Mouse (Mus musculus): ENCODE measurements around the gene Lhx4.

The Lhx4 gene

DNA sequence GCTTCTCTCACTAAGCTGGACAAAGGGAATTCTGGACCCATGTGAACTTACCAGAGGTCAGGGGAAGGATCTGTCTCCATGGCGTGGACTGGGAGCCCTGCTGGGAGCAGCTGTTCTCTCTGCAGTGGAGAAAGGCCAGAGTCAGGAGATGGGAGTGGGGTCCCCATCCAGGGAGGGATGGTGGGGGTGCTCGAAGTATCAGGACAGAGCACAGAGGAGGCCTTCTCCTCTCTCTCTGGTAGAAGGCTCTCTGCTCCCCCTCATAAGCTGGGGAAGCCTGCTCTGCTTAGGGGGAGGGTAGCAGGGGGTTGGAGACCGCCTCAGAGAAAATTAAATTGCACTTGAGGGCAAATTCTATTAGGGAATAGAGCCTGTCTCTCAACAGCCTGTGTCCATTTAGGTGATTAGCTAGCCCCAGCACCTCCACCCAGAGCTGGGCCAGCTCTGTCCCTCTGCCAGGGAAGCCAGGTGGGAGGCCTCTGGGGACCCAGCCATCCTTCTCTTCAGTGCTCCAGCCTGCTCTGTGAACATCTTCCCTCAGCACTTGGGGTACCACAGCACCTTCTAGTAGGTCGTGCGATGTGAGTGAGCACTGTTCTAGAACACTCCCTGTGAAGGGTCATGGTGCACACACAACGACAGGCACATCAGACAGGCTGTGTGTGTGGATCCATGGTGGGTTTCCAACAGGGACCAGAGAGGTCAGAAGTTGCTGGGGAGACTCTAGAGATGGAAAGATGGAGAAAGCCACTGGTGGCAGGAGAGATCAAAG, at the start of gene Lhx4:
TSS of gene Lhx4 (minus strand) at position 201 of the 772 bp plus-strand sequence.
- in situ Hi-C loops (cut with MboI, MseI), result no loop called here

DNA sequence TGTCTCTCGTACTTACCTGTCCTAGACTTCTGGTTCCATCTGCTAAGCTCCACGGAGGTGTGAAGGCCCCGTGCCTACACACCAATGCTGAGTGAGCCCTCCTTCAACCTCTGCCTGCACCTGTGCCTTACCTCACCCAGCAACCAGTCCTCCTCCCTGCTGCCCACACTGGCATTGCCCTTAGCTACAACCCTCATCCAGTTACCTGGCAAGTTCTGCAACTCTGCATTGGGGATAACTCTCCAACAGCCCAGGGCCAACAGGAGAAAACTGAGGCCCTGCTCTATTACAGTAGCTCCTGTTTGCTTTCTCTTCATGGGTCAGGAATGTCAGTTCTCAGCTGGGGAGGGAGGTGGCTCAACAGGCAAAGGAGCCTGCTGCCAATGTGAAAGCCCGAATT, 46.5 kb upstream of the Lhx4 start:
- in situ Hi-C loops (cut with MboI, MseI), result no loop called here

DNA sequence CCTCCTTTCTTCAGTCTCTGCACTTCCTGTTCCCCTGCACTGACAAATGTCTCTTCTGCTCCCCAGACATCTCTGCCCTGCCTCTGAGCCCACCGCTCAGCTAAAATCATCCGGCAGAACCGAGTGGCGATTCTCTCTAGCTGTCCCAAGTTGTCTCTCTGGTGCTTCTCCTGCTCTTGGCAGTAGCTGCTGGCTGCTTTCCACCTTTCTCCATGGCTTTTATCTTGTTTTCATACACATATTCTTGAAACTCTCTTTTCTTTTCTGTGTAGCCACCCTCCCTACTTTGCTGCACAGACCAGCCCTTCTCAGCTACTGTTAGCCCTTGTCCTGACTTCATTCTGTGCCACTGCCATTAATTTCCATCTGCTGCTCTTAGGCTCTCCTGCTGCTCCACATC, 45.9 kb upstream of the Lhx4 start:
- in situ Hi-C loops (cut with MboI, MseI), result no loop called here

DNA sequence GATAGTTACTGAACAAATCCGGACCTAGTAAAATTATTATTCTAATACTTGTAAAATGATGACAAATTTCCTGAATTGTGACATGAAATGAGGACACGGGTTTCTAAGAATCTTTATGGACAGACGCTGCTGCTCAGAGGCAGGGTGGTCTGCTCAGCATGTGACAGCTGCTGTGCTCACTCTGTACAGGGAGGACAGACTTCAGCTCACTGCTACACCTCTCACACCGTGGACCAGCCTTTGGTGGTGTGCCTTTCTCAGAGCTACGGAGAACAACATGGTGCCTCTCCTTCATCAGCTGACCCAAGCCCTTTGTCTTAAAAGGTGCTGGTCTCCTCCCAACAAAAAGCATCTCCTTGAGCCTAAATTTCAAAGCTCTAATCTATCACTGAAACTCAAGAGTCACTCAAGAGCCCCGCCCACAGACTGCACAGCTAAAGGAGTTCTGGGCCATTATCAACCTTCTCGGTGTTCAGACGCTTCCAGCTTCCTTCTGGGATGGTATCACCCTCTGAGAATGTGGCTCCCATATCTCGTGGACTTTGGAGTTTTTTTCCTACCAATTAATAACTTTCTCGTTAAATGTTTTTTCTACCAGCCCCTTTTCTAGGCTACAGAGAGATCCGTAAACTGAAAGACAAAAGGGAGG, 45.4 kb upstream of the Lhx4 start:
- in situ Hi-C loops (cut with MboI, MseI), result no loop called here

DNA sequence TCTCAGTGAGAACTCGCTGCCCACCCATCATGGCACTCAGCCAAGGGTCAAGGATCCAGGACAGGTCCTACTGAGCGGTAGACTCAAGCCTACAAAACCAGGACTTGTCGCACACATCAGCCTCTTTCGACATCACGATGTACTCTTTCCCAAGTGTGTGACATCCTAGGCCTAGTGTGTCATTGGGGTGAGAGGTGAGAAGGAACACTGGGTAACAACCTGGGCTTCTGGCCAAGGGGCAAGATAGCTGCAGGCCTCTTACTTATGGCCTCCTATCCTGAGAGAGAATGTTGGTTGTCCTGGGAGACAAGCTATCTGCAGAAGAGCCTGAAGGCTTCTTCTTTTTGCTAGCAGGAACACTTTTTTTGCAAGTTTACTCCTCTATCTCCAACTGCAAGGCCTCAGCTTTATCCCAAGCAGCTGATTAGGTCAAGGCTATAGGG, 44.3 kb upstream of the Lhx4 start:
- in situ Hi-C loops (cut with MboI, MseI), result no loop called here

DNA sequence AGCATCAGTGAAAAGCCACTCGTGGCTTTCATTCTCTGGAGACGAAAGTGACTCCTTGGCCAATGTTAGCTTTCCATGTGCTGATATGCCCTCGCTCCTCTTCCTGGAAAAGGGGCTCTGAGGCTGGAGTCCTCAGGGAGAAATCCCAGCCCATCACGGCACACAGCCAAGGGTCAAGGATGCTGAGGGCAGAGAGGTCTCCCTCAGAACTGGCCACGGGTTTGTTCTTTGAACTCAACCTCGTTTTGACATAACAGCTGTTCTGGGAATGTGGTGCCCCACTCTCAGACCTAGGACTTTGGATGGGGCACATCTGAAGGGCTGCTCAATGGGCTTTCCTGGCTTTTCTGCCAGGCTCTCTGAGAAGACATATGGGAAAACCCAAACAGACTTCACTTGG, 43.4 kb upstream of the Lhx4 start:
- in situ Hi-C loops (cut with MboI, MseI), result no loop called here

DNA sequence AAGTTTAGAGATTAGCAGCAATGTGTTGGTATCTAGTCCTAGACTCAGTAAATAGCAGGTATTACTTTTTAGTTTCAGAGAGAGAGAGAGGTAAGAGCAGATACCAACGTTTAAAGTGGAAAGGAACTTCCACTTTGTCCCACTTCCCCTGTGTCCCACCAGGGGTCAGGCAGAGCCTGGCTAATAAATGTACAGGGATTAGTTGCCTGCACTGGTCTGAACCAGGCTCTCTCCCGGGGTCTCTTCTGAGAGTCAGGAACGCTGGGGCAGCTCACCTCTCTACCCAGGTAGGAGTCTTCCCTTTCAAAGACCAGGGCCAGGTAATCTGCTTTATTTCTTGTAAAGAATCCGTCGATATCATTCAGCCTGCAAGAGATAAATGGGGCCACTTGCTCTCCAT, 40.4 kb upstream of the Lhx4 start:
- in situ Hi-C loops (cut with MboI, MseI), result no loop called here

DNA sequence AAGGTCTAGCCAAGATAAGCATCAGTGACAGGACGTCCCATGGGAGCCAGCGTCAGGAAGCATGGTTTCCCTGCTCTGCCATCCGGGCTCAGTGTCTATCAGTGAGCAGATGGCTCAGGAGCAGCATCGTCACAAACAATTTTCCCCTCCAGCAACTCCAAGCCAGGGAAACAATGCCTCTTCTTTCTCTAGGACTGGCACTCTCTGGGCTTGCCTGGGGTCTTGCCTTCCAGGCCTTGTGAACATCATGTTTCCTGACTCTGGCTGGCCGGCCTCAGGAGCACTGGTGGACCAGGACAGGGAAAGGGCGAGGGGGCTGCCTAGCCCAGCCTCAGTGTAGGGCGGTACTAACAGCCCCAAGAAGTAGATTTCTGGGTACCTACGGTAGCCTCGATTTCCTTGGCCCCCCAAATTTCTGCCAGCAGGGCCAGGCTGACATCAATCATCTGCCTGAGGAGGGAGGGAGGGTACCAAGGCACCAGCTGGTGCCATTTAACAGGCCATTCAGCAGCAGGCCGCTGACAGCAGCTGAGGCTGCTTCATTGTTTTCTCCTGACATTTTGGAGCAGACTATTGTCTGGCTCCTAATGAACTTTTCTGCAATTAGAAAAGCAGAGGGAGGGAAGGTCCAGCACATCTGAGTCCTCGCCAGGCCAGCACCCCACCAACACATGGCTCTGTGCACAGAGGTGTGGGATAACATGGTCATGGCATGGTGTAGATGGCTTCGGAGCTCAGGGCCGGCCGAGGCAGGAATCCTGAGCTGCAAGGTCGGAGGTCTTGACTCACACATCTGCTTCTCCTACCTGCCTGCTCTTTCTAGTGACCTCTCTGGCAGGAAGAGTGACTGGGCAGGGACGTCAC, 38.9 kb upstream of the Lhx4 start:
- in situ Hi-C loops (cut with MboI, MseI), result no loop called here

DNA sequence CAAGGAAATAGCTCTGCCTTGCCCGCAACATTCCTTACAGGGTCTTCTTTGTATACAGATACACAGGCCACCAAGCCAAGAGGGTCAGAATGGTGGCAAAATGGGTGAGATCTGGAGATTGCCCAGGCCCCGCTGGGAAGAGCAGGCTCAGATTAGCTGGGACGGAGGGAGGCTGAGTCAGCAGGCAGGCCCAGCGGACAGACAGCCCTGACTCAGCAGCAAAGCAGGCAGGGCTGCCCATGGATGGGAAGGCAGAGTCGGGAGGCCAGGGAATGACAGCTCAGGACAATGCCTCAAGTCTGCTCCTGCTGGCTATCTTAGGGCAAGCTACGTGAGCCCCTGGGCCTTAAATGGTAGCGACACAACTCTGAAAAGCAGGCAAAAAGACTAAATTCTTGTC, 34.4 kb upstream of the Lhx4 start:
- in situ Hi-C loops (cut with MboI, MseI), result loop anchor here (5.0 kb wide), 1 partner anchor 214 kb away; no protein-coding TSS in a partner anchor

DNA sequence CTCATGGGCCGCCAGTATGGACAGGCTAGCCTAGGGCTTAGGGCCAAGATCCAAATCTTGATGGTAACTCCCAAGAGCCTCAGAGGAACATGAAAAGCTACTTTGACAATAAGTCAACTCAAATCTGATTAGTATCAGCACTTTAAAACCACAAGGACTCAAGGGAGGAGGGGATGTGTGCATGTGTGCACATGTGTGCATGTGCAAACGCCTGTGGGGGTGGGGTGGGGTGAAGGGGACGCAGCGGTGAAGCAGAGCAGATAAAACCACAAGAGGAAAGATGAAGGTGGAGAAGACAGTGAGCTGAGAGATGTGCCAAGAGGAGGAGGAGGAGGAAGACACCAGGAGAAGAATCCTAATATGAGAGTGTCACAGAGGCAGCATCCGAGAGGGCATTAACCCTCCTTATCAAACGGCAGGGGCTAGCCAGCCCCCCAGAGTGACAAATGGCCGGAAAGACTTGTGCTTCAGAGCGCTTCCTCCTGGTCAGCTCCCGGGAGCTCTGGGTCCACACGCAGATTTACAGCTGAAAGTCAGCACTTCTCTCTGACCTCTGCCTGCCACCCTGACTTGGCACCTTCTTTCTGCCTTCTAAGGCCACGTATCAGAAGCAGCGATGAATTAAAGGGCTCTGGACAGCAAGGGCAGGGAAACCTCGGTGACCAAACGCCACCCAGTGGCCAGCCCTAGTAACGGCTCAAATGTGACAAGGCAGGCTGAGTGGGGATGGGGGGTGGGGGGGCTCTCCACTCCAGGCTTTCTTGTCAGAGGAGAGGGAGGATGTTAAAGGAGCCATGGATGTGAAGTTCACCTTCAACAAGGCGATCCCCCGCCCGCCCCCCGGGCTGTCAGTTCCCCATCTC, 33.1 kb upstream of the Lhx4 start:
- in situ Hi-C loops (cut with MboI, MseI), result loop anchor here (5.0 kb wide), 1 partner anchor 212 kb away; no protein-coding TSS in a partner anchor

DNA sequence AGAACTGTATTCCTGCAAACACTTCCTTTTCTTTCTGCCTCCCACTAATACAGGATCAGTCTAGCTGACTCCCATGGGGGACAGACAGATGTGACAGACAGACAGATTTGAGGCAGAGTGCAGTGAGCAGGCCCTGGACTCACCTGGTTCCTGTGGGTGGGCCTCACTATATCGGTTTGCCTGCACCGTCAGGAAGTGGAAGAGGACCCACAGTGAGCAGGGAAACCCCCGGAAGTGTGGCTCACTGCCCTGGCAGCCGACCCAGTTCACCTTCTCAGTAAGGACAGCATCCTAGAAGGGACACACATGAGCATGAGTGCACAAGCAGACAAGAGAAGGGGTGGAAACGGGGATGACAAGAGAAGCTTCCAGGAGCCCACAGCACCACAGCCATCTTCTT, 30.9 kb upstream of the Lhx4 start:
- in situ Hi-C loops (cut with MboI, MseI), result no loop called here

DNA sequence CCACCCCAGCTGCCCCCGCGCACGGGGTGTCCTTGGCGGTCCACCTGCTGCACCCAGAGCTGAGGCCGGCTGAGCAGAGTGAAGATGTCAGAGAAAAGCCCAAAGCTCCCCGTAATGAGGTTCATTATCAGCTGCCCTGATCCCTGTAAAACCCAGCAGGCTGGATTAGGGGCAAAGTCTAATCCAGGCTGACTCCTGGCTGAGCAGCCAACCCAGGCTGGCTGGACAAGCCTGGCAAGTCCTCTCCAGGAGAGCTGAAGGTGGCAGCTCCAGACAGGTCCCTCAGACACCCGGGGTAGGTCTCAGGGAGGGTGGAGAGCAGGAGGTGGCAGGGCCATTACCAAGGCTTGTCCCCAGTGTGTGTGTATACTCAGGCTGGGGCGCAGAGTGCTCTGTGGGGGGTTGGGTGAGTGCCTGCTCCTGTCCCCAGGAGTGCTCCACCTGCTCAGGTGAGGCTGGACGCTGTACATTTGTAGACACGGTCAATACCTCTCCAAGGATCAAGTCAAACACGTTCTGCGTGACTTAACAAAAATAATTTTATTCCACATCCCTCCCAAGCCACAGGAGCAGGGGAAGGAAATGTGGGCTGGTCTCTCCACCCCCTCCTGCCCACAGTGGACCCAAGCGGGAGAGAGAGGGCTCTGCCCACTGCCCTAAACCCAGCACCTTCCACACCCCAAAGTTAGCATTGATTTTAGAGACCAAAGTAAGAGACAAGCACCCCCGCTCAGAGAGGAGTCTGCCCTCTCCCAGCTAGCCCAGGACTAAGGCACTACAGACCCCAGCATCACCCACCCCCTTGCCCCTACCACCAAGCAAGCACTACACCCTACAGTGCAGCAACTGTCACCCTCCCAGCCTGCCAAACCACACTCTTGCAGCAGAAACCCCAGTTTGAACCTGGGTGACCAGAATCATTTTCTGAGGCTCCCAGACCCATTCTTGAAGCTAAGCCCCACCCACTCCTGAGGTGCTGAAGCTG, 26.4 kb upstream of the Lhx4 start:
- in situ Hi-C loops (cut with MboI, MseI), result no loop called here

DNA sequence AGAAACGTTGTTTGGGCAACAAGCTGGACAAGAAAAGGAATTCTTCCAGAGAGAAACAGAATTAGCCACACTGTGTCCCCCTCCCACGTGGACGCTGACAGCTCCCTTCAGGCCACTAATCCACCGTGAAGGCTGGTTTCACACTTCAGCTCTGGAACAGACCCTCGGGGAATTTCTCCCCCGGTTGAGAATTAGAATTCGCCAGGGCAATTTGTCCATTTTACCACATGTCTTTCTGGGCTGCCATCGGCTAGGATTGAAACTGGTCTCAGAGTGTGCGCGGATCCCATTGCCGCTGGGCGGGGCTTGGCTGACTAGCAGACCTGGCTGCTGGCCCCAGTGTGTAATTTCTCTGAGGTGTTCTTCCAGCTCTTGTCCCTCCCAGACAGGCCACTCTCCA, 7.7 kb upstream of the Lhx4 start:
- in situ Hi-C loops (cut with MboI, MseI), result no loop called here

DNA sequence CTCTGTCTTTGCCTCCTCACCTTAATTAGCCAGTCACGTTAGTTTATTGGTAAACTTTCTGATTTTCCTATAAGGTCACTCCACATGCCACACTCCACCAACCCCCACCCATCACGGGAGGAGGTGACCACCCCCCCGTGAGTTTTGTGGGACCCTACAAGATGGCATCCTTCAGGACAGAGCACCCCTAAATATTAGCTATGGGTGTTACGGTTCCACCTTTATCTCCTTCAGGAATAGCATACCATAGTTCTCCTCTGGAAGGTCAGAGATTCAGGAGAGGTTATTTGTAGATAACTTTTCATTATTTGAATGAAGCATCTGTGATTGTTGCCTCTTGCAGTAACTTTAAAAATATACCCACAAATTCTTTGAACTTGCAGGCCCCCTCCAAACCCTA, 7.2 kb upstream of the Lhx4 start:
- in situ Hi-C loops (cut with MboI, MseI), result no loop called here

DNA sequence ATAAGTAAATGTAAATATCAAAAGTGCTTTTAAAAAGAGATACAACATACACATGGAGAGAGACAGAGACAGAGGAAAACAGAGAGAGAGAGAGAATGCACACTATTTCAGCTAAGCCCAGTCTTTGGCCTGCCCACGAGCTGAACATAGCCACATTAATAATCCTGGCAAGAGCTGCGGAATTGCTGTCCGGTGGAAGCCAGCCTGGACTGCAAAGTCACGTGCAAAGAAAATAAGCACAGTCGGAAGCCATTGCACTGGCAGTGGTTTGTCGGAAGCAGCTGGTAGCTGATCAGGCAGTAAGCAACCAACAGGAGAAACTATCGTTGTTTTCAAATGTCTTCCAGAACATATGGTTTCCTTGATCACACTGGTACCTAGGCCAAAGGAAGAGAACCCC, 6.1 kb upstream of the Lhx4 start:
- in situ Hi-C loops (cut with MboI, MseI), result no loop called here

DNA sequence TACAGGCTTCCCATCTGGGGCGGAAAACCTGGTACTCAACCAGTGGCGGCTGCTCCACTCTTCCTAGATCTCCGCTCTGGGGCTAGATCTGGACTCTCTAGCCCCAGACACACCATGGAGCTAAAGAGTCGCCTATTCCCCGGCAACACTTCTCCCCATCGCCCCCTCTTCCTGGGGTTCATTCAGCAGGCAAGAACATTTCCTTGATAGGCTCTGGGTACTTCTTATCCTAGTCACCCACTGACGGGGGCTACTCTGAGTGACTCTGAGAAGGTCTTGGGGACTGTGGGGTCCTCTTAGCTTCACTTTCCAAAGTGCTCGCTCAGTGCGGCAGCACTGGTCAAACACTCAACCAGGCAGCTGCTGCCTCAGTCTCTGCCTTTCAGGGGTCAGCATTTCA, 1.9 kb upstream of the Lhx4 start:
- in situ Hi-C loops (cut with MboI, MseI), result no loop called here

DNA sequence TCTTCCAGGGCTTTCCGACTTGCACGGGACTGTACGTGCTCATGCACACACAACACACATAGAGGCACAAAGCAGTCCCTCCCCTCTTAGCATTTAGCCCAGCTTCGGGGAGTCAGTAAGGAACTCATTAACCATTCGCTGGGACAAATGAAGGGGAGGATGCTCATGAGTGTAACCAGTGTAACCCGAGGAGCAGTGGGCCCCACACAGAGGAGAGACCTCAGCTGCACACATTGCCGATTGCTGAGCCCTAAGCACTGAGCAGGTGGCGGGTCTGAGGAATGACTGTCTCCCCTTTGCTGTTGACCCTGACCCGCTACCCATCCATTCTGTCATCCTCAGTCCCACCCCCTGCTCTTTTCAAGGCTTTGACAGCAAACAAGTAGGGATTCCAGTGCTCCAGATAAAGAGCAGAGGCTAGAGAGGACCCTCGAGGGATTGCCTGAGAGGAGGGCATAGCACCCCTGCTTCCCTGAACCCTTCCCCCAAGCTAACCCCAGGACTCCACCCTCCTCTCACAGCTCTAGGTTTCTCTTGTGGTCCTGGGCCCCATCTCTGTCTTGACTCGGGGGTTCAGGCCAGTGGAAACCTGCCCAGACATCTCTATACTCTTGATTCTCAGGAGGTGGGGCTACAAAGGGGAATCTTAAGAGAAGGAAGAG, 836 bp downstream of the Lhx4 start:
- in situ Hi-C loops (cut with MboI, MseI), result no loop called here

DNA sequence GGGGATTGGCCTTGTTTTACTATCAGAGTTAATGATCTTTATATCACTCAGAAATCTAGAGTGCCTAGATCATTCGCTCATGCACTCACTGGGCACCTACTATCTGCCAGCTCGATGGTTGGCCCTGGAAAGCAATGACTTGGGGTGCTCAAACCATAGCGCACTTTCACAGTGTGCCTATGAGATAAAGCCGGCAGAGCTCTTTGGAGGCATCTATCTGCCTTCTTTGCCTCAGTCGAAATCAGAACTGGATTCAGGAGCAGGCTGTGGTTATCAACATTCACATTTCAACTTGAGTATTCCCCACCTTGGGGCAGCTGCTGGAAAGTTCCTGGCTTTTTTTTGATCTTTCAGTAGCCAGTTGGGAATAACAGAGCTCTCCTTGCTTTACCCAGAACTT, 3.6 kb downstream of the Lhx4 start:
- in situ Hi-C loops (cut with MboI, MseI), result no loop called here

DNA sequence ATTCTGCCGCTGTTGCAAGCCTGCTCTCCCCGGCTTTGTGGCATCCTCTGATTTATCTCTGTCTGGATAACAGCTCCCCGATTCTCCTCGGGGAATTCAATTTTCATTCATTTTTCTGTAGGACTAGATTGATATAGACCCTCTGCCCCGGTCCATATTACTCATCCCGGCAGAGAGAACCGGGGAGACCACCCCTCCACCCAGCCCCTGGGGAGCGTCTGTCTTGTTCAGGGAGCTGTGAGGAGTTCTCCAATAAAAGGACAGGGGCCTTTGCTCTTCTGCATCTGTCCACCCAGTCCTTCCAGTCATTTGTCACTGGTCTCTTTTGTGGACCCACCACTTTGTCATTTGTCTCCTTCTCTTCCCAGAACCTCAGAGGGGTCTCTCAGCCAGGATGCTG, 4.5 kb downstream of the Lhx4 start:
- in situ Hi-C loops (cut with MboI, MseI), result no loop called here
